Mouse (Mus musculus): ENCODE measurements around the gene Shank2. TPM values are rescaled to one million over a fixed set of nuclear protein-coding genes. Genes with fewer than 3 reads are reported as not detected.

Gene Shank2
- polyA plus RNA-seq, 1 experiment from 2014 or later, result 1.2 TPM

- Histone ChIP-seq H3K4me2 (replicated peaks; ENCODE audit: low read depth, low read length) (no peak overlapping the region), H3K4me1 (ENCODE audit: control insufficient read depth, insufficient read depth, low read length) (0 out of 2 replicates have a peak, but pooled peaks cover 3% of the 10 kb centered on the region), H3K36me3 (ENCODE audit: control insufficient read depth, insufficient read depth, low read length) (no peaks in the 10 kb centered on the region), H3K9me3 (ENCODE audit: control insufficient read depth, low read depth, low read length) (no peaks in the 10 kb centered on the region), H3K27me3 (ENCODE audit: control insufficient read depth, insufficient read depth, low read length) (0 out of 2 replicates have a peak, but pooled peaks cover 6% of the 10 kb centered on the region), H3K27ac (ENCODE audit: low read length) (no peak overlapping the region), H3K9ac (replicated peaks; ENCODE audit: low read depth, low read length) (no peak overlapping the region), H3K4me3 (ENCODE audit: low read depth, low read length) (no peak overlapping the region)
- WGBS, result 91% methylated on average over 6 of the region's 6 CpGs
- ATAC-seq (ENCODE audit: insufficient number of reproducible peaks, insufficient read depth, low FRiP score, low read depth), result no peak
Observed at GRCm38 (mm10) chr7:144173869-144174268, 172.1 kb downstream of the Shank2 start.

- H3K27ac ChIP-seq (ENCODE audit: low read length), result no peak overlapping the region
- 0 out of 2 replicates have a peak, but pooled peaks cover 3% of the 10 kb centered on the region for H3K4me1 ChIP-seq (ENCODE audit: control insufficient read depth, insufficient read depth, low read length)
- H3K9me3 ChIP-seq (ENCODE audit: control insufficient read depth, low read depth, low read length), result no peaks in the 10 kb centered on the region
- WGBS, result 79% methylated on average over 14 of the region's 14 CpGs
- no peak overlapping the region for H3K9ac ChIP-seq (replicated peaks; ENCODE audit: low read depth, low read length)
- H3K4me3 ChIP-seq (ENCODE audit: low read depth, low read length), result no peak overlapping the region
- no peak for ATAC-seq (ENCODE audit: insufficient number of reproducible peaks, insufficient read depth, low FRiP score, low read depth)
- 0 out of 2 replicates have a peak, but pooled peaks cover 6% of the 10 kb centered on the region for H3K27me3 ChIP-seq (ENCODE audit: control insufficient read depth, insufficient read depth, low read length)
- H3K36me3 ChIP-seq (ENCODE audit: control insufficient read depth, insufficient read depth, low read length), result no peaks in the 10 kb centered on the region
- no peak overlapping the region for H3K4me2 ChIP-seq (replicated peaks; ENCODE audit: low read depth, low read length)
Observed at GRCm38 (mm10) chr7:144174329-144174728, 172.6 kb downstream of the Shank2 start.

GRCm38 (mm10) chr7:144175025-144175424, 173.3 kb downstream of the Shank2 start:
- no peak overlapping the region for H3K9ac ChIP-seq (replicated peaks; ENCODE audit: low read depth, low read length)
- no peak for ATAC-seq (ENCODE audit: insufficient number of reproducible peaks, insufficient read depth, low FRiP score, low read depth)
- H3K27me3 ChIP-seq (ENCODE audit: control insufficient read depth, insufficient read depth, low read length), result 0 out of 2 replicates have a peak, but pooled peaks cover 6% of the 10 kb centered on the region
- 0 out of 2 replicates have a peak, but pooled peaks cover 3% of the 10 kb centered on the region for H3K4me1 ChIP-seq (ENCODE audit: control insufficient read depth, insufficient read depth, low read length)
- no peaks in the 10 kb centered on the region for H3K36me3 ChIP-seq (ENCODE audit: control insufficient read depth, insufficient read depth, low read length)
- H3K4me3 ChIP-seq (ENCODE audit: low read depth, low read length), result no peak overlapping the region
- no peak overlapping the region for H3K27ac ChIP-seq (ENCODE audit: low read length)
- no peak overlapping the region for H3K4me2 ChIP-seq (replicated peaks; ENCODE audit: low read depth, low read length)
- WGBS, result 23% methylated on average over 7 of the region's 7 CpGs
- no peaks in the 10 kb centered on the region for H3K9me3 ChIP-seq (ENCODE audit: control insufficient read depth, low read depth, low read length)

GRCm38 (mm10) chr7:144175481-144176233, 173.9 kb downstream of the Shank2 start:
- WGBS, result 8% methylated on average over 40 of the region's 40 CpGs
- H3K4me1 ChIP-seq (ENCODE audit: control insufficient read depth, insufficient read depth, low read length), result 0 out of 2 replicates have a peak, but pooled peaks cover 3% of the 10 kb centered on the region
- H3K36me3 ChIP-seq (ENCODE audit: control insufficient read depth, insufficient read depth, low read length), result no peaks in the 10 kb centered on the region
- H3K4me3 ChIP-seq (ENCODE audit: low read depth, low read length), result no peak overlapping the region
- H3K27me3 ChIP-seq (ENCODE audit: control insufficient read depth, insufficient read depth, low read length), result 0 out of 2 replicates have a peak, but pooled peaks cover 6% of the 10 kb centered on the region
- no peak overlapping the region for H3K27ac ChIP-seq (ENCODE audit: low read length)
- ATAC-seq (ENCODE audit: insufficient number of reproducible peaks, insufficient read depth, low FRiP score, low read depth), result no peak
- no peaks in the 10 kb centered on the region for H3K9me3 ChIP-seq (ENCODE audit: control insufficient read depth, low read depth, low read length)
- H3K4me2 ChIP-seq (replicated peaks; ENCODE audit: low read depth, low read length), result peak overlapping the region; percentile 30
- no peak overlapping the region for H3K9ac ChIP-seq (replicated peaks; ENCODE audit: low read depth, low read length)

- Histone ChIP-seq H3K9me3 (ENCODE audit: control insufficient read depth, low read depth, low read length) (no peaks in the 10 kb centered on the region), H3K4me2 (replicated peaks; ENCODE audit: low read depth, low read length) (no peak overlapping the region), H3K27me3 (ENCODE audit: control insufficient read depth, insufficient read depth, low read length) (0 out of 2 replicates have a peak, but pooled peaks cover 6% of the 10 kb centered on the region), H3K9ac (replicated peaks; ENCODE audit: low read depth, low read length) (no peak overlapping the region), H3K27ac (ENCODE audit: low read length) (no peak overlapping the region), H3K36me3 (ENCODE audit: control insufficient read depth, insufficient read depth, low read length) (no peaks in the 10 kb centered on the region), H3K4me1 (ENCODE audit: control insufficient read depth, insufficient read depth, low read length) (0 out of 2 replicates have a peak, but pooled peaks cover 3% of the 10 kb centered on the region), H3K4me3 (ENCODE audit: low read depth, low read length) (no peak overlapping the region)
- 46% methylated on average over 3 of the region's 3 CpGs for WGBS
- no peak for ATAC-seq (ENCODE audit: insufficient number of reproducible peaks, insufficient read depth, low FRiP score, low read depth)
Observed at GRCm38 (mm10) chr7:144176234-144176730, 174.6 kb downstream of the Shank2 start.

- H3K9me3 ChIP-seq (ENCODE audit: control insufficient read depth, low read depth, low read length), result no peaks in the 10 kb centered on the region
- ATAC-seq (ENCODE audit: insufficient number of reproducible peaks, insufficient read depth, low FRiP score, low read depth), result no peak
- H3K27me3 ChIP-seq (ENCODE audit: control insufficient read depth, insufficient read depth, low read length), result 0 out of 2 replicates have a peak, but pooled peaks cover 6% of the 10 kb centered on the region
Observed at GRCm38 (mm10) chr7:144179436-144179835, 177.7 kb downstream of the Shank2 start.

GRCm38 (mm10) chr7:144180885-144181284, 179.2 kb downstream of the Shank2 start:
- Histone ChIP-seq H3K36me3 (ENCODE audit: control insufficient read depth, insufficient read depth, low read length) (no peaks in the 10 kb centered on the region), H3K4me1 (ENCODE audit: control insufficient read depth, insufficient read depth, low read length) (no peaks in the 10 kb centered on the region), H3K27me3 (ENCODE audit: control insufficient read depth, insufficient read depth, low read length) (no peaks in the 10 kb centered on the region), H3K4me3 (ENCODE audit: low read depth, low read length) (no peak overlapping the region), H3K4me2 (replicated peaks; ENCODE audit: low read depth, low read length) (no peak overlapping the region), H3K9ac (replicated peaks; ENCODE audit: low read depth, low read length) (no peak overlapping the region), H3K27ac (ENCODE audit: low read length) (no peak overlapping the region), H3K9me3 (ENCODE audit: control insufficient read depth, low read depth, low read length) (no peaks in the 10 kb centered on the region)
- 21% methylated on average over 6 of the region's 6 CpGs for WGBS
- 0 out of 2 replicates have a peak, but pooled peaks have one; percentile 37 for ATAC-seq (ENCODE audit: insufficient number of reproducible peaks, insufficient read depth, low FRiP score, low read depth)

More at GRCm38 (mm10) chr7:144179436-144179835, 177.7 kb downstream of the Shank2 start:
- H3K27ac ChIP-seq (ENCODE audit: low read length), result no peak overlapping the region
- H3K36me3 ChIP-seq (ENCODE audit: control insufficient read depth, insufficient read depth, low read length), result no peaks in the 10 kb centered on the region
- no peak overlapping the region for H3K4me3 ChIP-seq (ENCODE audit: low read depth, low read length)
- no peak overlapping the region for H3K9ac ChIP-seq (replicated peaks; ENCODE audit: low read depth, low read length)
- 84% methylated on average over 6 of the region's 6 CpGs for WGBS
- H3K4me1 ChIP-seq (ENCODE audit: control insufficient read depth, insufficient read depth, low read length), result 0 out of 2 replicates have a peak, but pooled peaks cover 3% of the 10 kb centered on the region
- no peak overlapping the region for H3K4me2 ChIP-seq (replicated peaks; ENCODE audit: low read depth, low read length)

- ATAC-seq (ENCODE audit: insufficient number of reproducible peaks, insufficient read depth, low FRiP score, low read depth), result no peak
- no peak overlapping the region for H3K4me3 ChIP-seq (ENCODE audit: low read depth, low read length)
- no peaks in the 10 kb centered on the region for H3K9me3 ChIP-seq (ENCODE audit: control insufficient read depth, low read depth, low read length)
- no peaks in the 10 kb centered on the region for H3K36me3 ChIP-seq (ENCODE audit: control insufficient read depth, insufficient read depth, low read length)
- H3K9ac ChIP-seq (replicated peaks; ENCODE audit: low read depth, low read length), result no peak overlapping the region
- H3K27ac ChIP-seq (ENCODE audit: low read length), result no peak overlapping the region
- H3K4me1 ChIP-seq (ENCODE audit: control insufficient read depth, insufficient read depth, low read length), result no peaks in the 10 kb centered on the region
- 81% methylated on average over 11 of the region's 11 CpGs for WGBS
- no peaks in the 10 kb centered on the region for H3K27me3 ChIP-seq (ENCODE audit: control insufficient read depth, insufficient read depth, low read length)
- no peak overlapping the region for H3K4me2 ChIP-seq (replicated peaks; ENCODE audit: low read depth, low read length)
Observed at GRCm38 (mm10) chr7:144187869-144188430, 186.2 kb downstream of the Shank2 start.

All from stomach, embryonic 14.5 days (tissue).